Mouse (Mus musculus): Measurements from ENCODE around the gene Ttc22. TPM values are rescaled to one million over a fixed set of nuclear protein-coding genes. Genes with fewer than 3 reads are reported as not detected.
A peak's percentile ranks its signal among the peaks of the same experiment; 100 is the strongest.

Ttc22 gene
- polyA plus RNA-seq, 1 experiment from 2014 or later = 0.12 TPM

DNA sequence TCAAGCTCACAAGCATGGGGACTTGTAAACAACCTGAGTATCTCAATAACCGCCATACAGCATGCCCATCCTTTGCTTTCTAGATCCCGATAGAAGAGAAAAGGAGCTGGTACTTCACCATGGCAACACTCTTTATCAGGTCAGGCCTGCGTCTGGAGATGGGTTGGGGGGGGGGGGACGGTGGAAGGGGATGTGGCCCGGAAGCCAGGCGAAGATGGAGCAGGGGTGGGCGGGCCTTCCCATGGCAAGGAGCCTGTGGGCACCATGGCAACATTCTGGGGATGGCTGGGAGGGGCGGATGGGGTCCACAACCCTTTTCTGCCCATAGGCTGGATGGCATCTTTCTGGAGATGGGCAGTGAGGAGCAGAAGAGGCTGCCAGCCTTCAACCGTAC lies 11.9 kb downstream of the Ttc22 start:
- H3K4me2 ChIP-seq = no peak overlapping the region
- ATAC-seq (replicated peaks; ENCODE audit: low FRiP score) (no peak), DNase-seq (ENCODE audit: low spot score) (no peak)
- no peak overlapping the region for H3K9ac ChIP-seq (ENCODE audit: low read depth, low read length)
- no peaks in the 10 kb centered on the region for H3K9me3 ChIP-seq (ENCODE audit: control insufficient read depth, low read length)
- no peaks in the 10 kb centered on the region for H3K36me3 ChIP-seq (ENCODE audit: control insufficient read depth, insufficient read depth, low read length)
- no peaks in the 10 kb centered on the region; the same call in 1 of the 2 replicates for H3K27me3 ChIP-seq (replicated peaks; ENCODE audit: control insufficient read depth, insufficient read depth, low read length)
- H3K27ac ChIP-seq (ENCODE audit: low read depth, low read length) = no peak overlapping the region
- H3K4me1 ChIP-seq (replicated peaks; ENCODE audit: control insufficient read depth, insufficient read depth, low read length) = no peaks in the 10 kb centered on the region; the same call in 1 of the 2 replicates
- no peak overlapping the region for H3K4me3 ChIP-seq (ENCODE audit: low read depth, low read length)
- WGBS = 41% methylated on average over 9 of the region's 9 CpGs

DNA sequence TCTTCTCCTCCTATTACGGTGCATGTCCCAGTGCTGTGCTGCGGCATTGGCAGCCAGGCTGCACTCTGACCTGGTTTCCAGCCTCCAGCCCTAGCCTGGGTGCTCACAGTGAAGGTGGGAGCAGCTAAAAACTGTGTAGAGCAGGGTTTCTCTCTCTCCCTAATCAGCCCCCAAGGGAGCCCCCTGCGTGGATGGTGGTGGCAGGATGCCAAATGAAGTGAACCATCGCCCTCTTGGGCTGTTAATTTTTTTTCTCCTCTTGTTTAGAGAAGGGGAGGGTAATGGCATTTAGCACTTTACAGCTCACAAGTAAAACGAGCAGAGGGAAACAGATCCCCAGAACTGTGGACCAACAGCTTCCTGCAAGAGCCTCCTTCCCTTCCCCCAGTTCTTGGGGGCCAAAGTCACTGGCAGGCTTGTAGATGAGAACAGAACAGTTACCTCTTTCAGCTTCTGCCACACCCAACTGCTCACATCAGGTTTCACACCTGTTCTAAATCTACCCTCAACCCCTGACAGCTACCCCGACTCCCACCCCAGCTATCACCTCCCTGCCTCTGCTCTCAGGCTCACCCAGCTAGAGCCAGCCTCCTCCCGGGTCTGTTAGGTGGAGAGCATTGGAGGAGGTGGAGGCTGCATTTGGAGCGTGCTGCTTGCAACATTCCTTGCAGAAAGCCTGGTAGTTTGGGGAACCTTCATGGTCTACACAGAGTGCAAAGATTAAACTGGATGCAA lies 21.4 kb downstream of the Ttc22 start:
- Histone ChIP-seq H3K4me3 (ENCODE audit: low read depth, low read length) (no peak overlapping the region), H3K36me3 (ENCODE audit: control insufficient read depth, insufficient read depth, low read length) (no peaks in the 10 kb centered on the region), H3K4me1 (replicated peaks; ENCODE audit: control insufficient read depth, insufficient read depth, low read length) (no peaks in the 10 kb centered on the region), H3K27me3 (replicated peaks; ENCODE audit: control insufficient read depth, insufficient read depth, low read length) (no peaks in the 10 kb centered on the region; the same call in 1 of the 2 replicates), H3K9ac (ENCODE audit: low read depth, low read length) (no peak overlapping the region), H3K9me3 (ENCODE audit: control insufficient read depth, low read length) (peaks cover 2% of the 10 kb centered on the region; the same call in 1 of the 2 replicates), H3K27ac (ENCODE audit: low read depth, low read length) (no peak overlapping the region), H3K4me2 (no peak overlapping the region)
- DNase-seq (ENCODE audit: low spot score) (no peak), ATAC-seq (replicated peaks; ENCODE audit: low FRiP score) (no peak)
- 16% methylated on average over 8 of the region's 8 CpGs for WGBS

DNA sequence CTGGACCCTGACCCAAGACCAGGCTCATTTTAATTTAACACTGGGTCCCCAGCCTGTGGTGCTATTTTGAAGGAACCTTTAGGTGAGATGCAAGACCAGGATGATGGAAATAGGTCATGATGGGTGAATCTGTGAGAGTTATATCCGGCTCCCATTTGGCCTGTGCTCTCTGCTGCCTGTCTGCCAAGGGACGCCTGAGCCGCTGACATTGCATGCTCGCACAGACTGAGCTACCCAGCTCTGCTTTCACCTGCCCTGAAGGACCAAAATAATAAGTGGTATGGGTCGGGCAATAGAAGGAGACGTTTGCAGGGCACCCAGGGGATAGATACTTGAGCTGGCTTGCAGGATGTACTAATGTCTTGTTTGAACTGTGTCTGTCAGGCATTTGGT lies 22.0 kb downstream of the Ttc22 start:
- H3K27me3 ChIP-seq (replicated peaks; ENCODE audit: control insufficient read depth, insufficient read depth, low read length) = no peaks in the 10 kb centered on the region; the same call in 1 of the 2 replicates
- H3K27ac ChIP-seq (ENCODE audit: low read depth, low read length) = no peak overlapping the region
- no peaks in the 10 kb centered on the region for H3K4me1 ChIP-seq (replicated peaks; ENCODE audit: control insufficient read depth, insufficient read depth, low read length)
- DNase-seq (ENCODE audit: low spot score) (no peak), ATAC-seq (replicated peaks; ENCODE audit: low FRiP score) (no peak)
- no peak overlapping the region for H3K9ac ChIP-seq (ENCODE audit: low read depth, low read length)
- H3K9me3 ChIP-seq (ENCODE audit: control insufficient read depth, low read length) = peaks cover 2% of the 10 kb centered on the region; the same call in 1 of the 2 replicates
- no peaks in the 10 kb centered on the region for H3K36me3 ChIP-seq (ENCODE audit: control insufficient read depth, insufficient read depth, low read length)
- no peak overlapping the region for H3K4me2 ChIP-seq
- H3K4me3 ChIP-seq (ENCODE audit: low read depth, low read length) = no peak overlapping the region
- WGBS = 72% methylated on average over 6 of the region's 6 CpGs

DNA sequence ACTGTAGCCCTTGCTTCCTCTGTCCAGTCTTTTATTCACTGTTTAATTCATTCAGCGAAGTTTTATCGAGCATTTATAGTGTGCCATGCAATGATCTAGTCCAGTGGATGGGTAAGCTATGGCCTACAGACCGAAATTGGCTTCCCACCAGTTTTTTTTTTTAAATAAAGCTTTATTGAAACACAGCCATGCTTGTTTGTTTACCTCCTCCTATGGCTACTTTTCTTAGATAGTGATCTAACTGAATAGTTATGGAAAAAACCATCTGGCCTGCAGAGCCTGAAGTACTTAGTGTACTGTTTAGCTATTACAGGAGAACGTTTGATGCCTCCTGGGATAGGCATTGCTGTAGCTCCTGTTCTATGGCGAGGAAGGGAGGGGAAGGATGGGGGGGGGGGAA lies 23.6 kb downstream of the Ttc22 start:
- no peaks in the 10 kb centered on the region for H3K27me3 ChIP-seq (replicated peaks; ENCODE audit: control insufficient read depth, insufficient read depth, low read length)
- ATAC-seq (replicated peaks; ENCODE audit: low FRiP score) = no peak
- no peaks in the 10 kb centered on the region for H3K4me1 ChIP-seq (replicated peaks; ENCODE audit: control insufficient read depth, insufficient read depth, low read length)
- no peak overlapping the region for H3K4me3 ChIP-seq (ENCODE audit: low read depth, low read length)
- DNase-seq (ENCODE audit: low spot score) = no peak
- H3K36me3 ChIP-seq (ENCODE audit: control insufficient read depth, insufficient read depth, low read length) = no peaks in the 10 kb centered on the region
- no peak overlapping the region for H3K4me2 ChIP-seq
- H3K27ac ChIP-seq (ENCODE audit: low read depth, low read length) = no peak overlapping the region
- no peak overlapping the region for H3K9ac ChIP-seq (ENCODE audit: low read depth, low read length)
- 71% methylated on average over 5 of the region's 5 CpGs for WGBS
- no peaks in the 10 kb centered on the region for H3K9me3 ChIP-seq (ENCODE audit: control insufficient read depth, low read length)

DNA sequence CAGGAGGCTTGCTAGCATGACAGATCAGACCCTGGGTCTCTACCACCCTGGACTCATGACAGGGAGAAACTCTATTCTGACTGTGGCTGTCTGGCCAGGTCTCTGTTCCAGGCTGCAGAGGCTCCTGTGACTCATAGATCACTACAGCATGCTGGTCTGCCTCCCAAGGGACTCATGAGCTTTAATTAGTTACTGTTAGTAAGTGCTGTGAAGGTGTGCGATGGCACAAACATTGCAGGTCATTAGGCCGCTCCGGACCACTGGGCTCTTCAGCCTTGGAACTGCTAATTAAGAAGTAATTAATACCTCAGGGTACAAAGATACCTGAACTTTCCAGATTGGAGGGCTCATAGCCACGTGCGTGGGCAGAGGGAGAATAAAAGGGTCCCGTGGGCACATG lies 24.9 kb downstream of the Ttc22 start:
- Histone ChIP-seq H3K27me3 (replicated peaks; ENCODE audit: control insufficient read depth, insufficient read depth, low read length) (no peaks in the 10 kb centered on the region), H3K9me3 (ENCODE audit: control insufficient read depth, low read length) (no peaks in the 10 kb centered on the region), H3K4me3 (ENCODE audit: low read depth, low read length) (no peak overlapping the region), H3K4me1 (replicated peaks; ENCODE audit: control insufficient read depth, insufficient read depth, low read length) (peaks cover 5% of the 10 kb centered on the region), H3K27ac (ENCODE audit: low read depth, low read length) (no peak overlapping the region), H3K36me3 (ENCODE audit: control insufficient read depth, insufficient read depth, low read length) (no peaks in the 10 kb centered on the region), H3K4me2 (no peak overlapping the region), H3K9ac (ENCODE audit: low read depth, low read length) (no peak overlapping the region)
- DNase-seq (ENCODE audit: low spot score) (no peak), ATAC-seq (replicated peaks; ENCODE audit: low FRiP score) (no peak)
- 88% methylated on average over 6 of the region's 6 CpGs for WGBS

DNA sequence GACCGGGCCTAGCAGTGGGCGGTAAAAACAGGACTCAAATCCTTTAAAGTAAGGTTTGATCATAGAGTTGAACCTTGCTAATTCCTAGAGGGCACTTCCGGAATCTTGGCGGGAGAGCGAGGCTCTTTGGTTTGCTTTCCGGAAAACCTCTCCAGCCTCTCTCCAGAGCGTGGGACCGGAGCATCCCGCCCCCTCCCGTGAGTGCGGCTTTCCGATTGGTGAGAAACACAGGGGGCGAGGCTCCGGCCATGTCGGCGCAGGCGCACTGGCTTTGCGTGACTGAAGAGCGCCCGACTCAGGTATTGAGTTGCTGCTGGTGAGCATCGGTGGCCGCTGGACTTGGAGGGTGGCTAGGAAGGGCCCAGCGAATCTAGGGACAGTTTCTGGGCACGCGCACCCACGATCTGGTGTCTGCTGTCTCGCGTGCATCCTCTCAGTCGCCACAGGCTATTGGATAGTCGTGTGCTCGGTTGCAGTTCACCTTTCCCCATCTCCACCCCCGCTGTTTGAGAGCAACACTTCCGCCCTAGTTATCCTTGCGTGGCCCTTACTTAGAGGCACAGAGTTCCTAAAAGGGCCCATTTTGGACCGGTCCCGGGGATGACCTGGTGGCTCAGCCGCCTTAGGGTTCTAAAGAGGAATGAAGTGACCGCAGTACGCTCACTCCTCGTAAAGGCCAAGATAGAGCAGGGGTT lies 28.7 kb downstream of the Ttc22 start, which contains the start of gene Pars2:
Pars2 (plus strand) TSS at position 237 of the 695 bp plus-strand sequence.
- Histone ChIP-seq H3K9ac (ENCODE audit: low read depth, low read length) (peak within 1 kb of the TSS; percentile 78), H3K36me3 (ENCODE audit: control insufficient read depth, insufficient read depth, low read length) (peaks cover 2% of the 10 kb centered on the region; the same call in 1 of the 2 replicates), H3K4me1 (replicated peaks; ENCODE audit: control insufficient read depth, insufficient read depth, low read length) (peaks cover 5% of the 10 kb centered on the region), H3K27me3 (replicated peaks; ENCODE audit: control insufficient read depth, insufficient read depth, low read length) (no peaks in the 10 kb centered on the region), H3K4me2 (peak within 1 kb of the TSS; percentile 84), H3K4me3 (ENCODE audit: low read depth, low read length) (peak within 1 kb of the TSS; percentile 77), H3K9me3 (ENCODE audit: control insufficient read depth, low read length) (no peaks in the 10 kb centered on the region), H3K27ac (ENCODE audit: low read depth, low read length) (peak within 1 kb of the TSS; percentile 54)
- DNase-seq (ENCODE audit: low spot score) (peak; percentile 94), ATAC-seq (replicated peaks; ENCODE audit: low FRiP score) (peak; percentile 97)
- 4% methylated on average over 40 of the region's 40 CpGs for WGBS

DNA sequence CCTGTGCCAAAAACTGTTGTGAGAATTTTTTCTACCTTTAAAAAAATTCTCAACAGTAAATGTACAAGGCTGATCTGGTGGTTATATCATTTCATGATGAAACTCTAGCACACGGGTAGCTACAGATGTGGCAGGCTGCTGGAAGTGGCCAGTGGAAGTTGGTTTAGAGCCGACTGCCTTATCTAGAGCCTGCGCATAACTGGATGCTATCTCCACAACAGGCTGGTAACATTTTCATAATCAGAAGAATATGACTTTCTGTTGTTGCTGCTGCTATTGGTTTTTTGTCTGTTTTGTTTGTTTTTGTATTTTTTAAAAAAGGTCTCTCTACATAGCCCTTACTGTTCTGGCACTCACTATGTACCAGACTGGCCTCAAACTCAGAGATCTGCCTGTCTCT lies 30.3 kb downstream of the Ttc22 start:
- Histone ChIP-seq H3K27ac (ENCODE audit: low read depth, low read length) (no peak overlapping the region), H3K4me1 (replicated peaks; ENCODE audit: control insufficient read depth, insufficient read depth, low read length) (peaks cover 5% of the 10 kb centered on the region), H3K9me3 (ENCODE audit: control insufficient read depth, low read length) (no peaks in the 10 kb centered on the region), H3K9ac (ENCODE audit: low read depth, low read length) (no peak overlapping the region), H3K27me3 (replicated peaks; ENCODE audit: control insufficient read depth, insufficient read depth, low read length) (no peaks in the 10 kb centered on the region), H3K4me3 (ENCODE audit: low read depth, low read length) (no peak overlapping the region), H3K36me3 (ENCODE audit: control insufficient read depth, insufficient read depth, low read length) (peaks cover 2% of the 10 kb centered on the region; the same call in 1 of the 2 replicates), H3K4me2 (no peak overlapping the region)
- WGBS = 81% methylated on average over 3 of the region's 3 CpGs
- ATAC-seq (replicated peaks; ENCODE audit: low FRiP score) = no peak
- no peak for DNase-seq (ENCODE audit: low spot score)

DNA sequence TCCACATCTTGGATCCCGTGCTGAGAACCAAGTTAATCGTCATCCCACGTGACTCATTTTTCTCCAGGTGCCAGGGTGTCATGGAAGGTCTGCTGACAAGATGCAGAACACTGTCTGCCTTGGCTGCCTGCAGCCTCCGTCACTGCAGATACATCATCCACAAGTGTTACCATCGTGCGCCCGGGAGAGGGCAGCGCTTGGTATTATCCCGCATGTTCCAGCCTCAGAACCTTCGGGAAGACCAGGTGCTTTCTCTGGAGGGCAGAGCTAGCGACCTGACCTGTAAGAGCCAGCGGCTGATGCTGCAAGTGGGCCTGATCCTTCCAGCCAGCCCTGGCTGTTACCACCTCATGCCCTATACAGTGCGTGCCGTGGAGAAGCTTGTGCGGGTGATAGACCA lies 30.8 kb downstream of the Ttc22 start:
- Histone ChIP-seq H3K4me1 (replicated peaks; ENCODE audit: control insufficient read depth, insufficient read depth, low read length) (peaks cover 5% of the 10 kb centered on the region), H3K36me3 (ENCODE audit: control insufficient read depth, insufficient read depth, low read length) (peaks cover 2% of the 10 kb centered on the region; the same call in 1 of the 2 replicates), H3K4me2 (no peak overlapping the region), H3K9me3 (ENCODE audit: control insufficient read depth, low read length) (no peaks in the 10 kb centered on the region), H3K9ac (ENCODE audit: low read depth, low read length) (no peak overlapping the region), H3K27ac (ENCODE audit: low read depth, low read length) (no peak overlapping the region), H3K27me3 (replicated peaks; ENCODE audit: control insufficient read depth, insufficient read depth, low read length) (no peaks in the 10 kb centered on the region), H3K4me3 (ENCODE audit: low read depth, low read length) (no peak overlapping the region)
- WGBS = 92% methylated on average over 15 of the region's 15 CpGs
- DNase-seq (ENCODE audit: low spot score) (no peak), ATAC-seq (replicated peaks; ENCODE audit: low FRiP score) (no peak)

Measured in liver, embryonic 11.5 days (tissue).